Mouse (Mus musculus): ENCODE results near the gene Stx11. TPM values are rescaled to one million over a fixed set of nuclear protein-coding genes. Genes with fewer than 3 reads are reported as not detected.
"Not testable (repeated sequence)": the region's sequence is repeated elsewhere in the genome, so short reads cannot be mapped to it uniquely, and the experiment has no call there.

Gene Stx11
- polyA plus RNA-seq, 1 experiment from 2014 or later = 12.6 TPM

DNA sequence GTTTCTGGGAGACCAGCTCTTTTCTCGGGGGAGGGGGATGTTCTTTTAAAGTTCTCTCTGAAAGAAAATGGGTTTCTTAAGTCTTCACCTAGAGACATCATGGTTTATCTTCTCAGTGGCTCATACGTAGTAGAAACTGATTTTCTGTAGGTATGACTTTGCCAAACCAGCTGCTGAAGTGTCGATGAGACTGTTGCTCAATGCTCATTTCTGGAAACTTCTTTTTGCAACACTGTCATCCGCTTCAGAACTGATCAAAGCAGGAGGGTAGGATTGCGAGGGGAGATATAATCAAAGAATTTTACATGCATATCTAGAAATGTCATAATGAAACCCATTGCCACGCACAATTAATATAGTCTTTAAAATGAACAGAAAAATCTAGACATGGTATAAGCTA lies 10.5 kb upstream of the Stx11 start:
- Histone ChIP-seq H3K9me3 (ENCODE audit: control insufficient read depth, low read length) (no peaks in the 10 kb centered on the region), H3K4me3 (ENCODE audit: low read depth, low read length) (no peak overlapping the region), H3K4me2 (no peak overlapping the region), H3K4me1 (replicated peaks; ENCODE audit: control insufficient read depth, insufficient read depth, low read length) (no peaks in the 10 kb centered on the region), H3K9ac (ENCODE audit: low read depth, low read length) (no peak overlapping the region), H3K27me3 (replicated peaks; ENCODE audit: control insufficient read depth, insufficient read depth, low read length) (no peaks in the 10 kb centered on the region), H3K36me3 (ENCODE audit: control insufficient read depth, insufficient read depth, low read length) (no peaks in the 10 kb centered on the region), H3K27ac (ENCODE audit: low read depth, low read length) (no peak overlapping the region)
- DNase-seq (ENCODE audit: low spot score) (no peak), ATAC-seq (replicated peaks; ENCODE audit: low FRiP score) (no peak)
- 86% methylated on average over 6 of the region's 6 CpGs for WGBS

- no peak for DNase-seq (ENCODE audit: low spot score)
- Histone ChIP-seq H3K27me3 (replicated peaks; ENCODE audit: control insufficient read depth, insufficient read depth, low read length) (no peaks in the 10 kb centered on the region), H3K27ac (ENCODE audit: low read depth, low read length) (no peak overlapping the region), H3K9me3 (ENCODE audit: control insufficient read depth, low read length) (no peaks in the 10 kb centered on the region), H3K9ac (ENCODE audit: low read depth, low read length) (no peak overlapping the region), H3K36me3 (ENCODE audit: control insufficient read depth, insufficient read depth, low read length) (no peaks in the 10 kb centered on the region), H3K4me3 (ENCODE audit: low read depth, low read length) (no peak overlapping the region), H3K4me2 (no peak overlapping the region), H3K4me1 (replicated peaks; ENCODE audit: control insufficient read depth, insufficient read depth, low read length) (peaks cover 16% of the 10 kb centered on the region)
- 73% methylated on average over 5 of the region's 5 CpGs for WGBS
- ATAC-seq (replicated peaks; ENCODE audit: low FRiP score) = no peak
Measured at GRCm38 (mm10) chr10:12965669-12966180, 1.6 kb upstream of the Stx11 start.

GRCm38 (mm10) chr10:12963362-12964147 lies 543 bp downstream of the Stx11 start:
- WGBS = 4% methylated on average over 29 of the region's 29 CpGs
- Histone ChIP-seq H3K9me3 (ENCODE audit: control insufficient read depth, low read length) (peaks cover 3% of the 10 kb centered on the region; the same call in 1 of the 2 replicates), H3K4me2 (peak overlapping the region; percentile 66), H3K9ac (ENCODE audit: low read depth, low read length) (peak overlapping the region; percentile 70), H3K27ac (ENCODE audit: low read depth, low read length) (peak overlapping the region; percentile 57), H3K27me3 (replicated peaks; ENCODE audit: control insufficient read depth, insufficient read depth, low read length) (no peaks in the 10 kb centered on the region), H3K4me3 (ENCODE audit: low read depth, low read length) (peak overlapping the region; percentile 60), H3K36me3 (ENCODE audit: control insufficient read depth, insufficient read depth, low read length) (no peaks in the 10 kb centered on the region), H3K4me1 (replicated peaks; ENCODE audit: control insufficient read depth, insufficient read depth, low read length) (peaks cover 16% of the 10 kb centered on the region)
- peak; percentile 53 for ATAC-seq (replicated peaks; ENCODE audit: low FRiP score)
- DNase-seq (ENCODE audit: low spot score) = no peak

- peaks cover 16% of the 10 kb centered on the region for H3K4me1 ChIP-seq (replicated peaks; ENCODE audit: control insufficient read depth, insufficient read depth, low read length)
- H3K27ac ChIP-seq (ENCODE audit: low read depth, low read length) = no peak overlapping the region; the same call in 1 of the 2 replicates
- DNase-seq (ENCODE audit: low spot score) (no peak), ATAC-seq (replicated peaks; ENCODE audit: low FRiP score) (peak; percentile 77)
- H3K27me3 ChIP-seq (replicated peaks; ENCODE audit: control insufficient read depth, insufficient read depth, low read length) = no peaks in the 10 kb centered on the region
- H3K4me3 ChIP-seq (ENCODE audit: low read depth, low read length) = no peak overlapping the region
- H3K9me3 ChIP-seq (ENCODE audit: control insufficient read depth, low read length) = peaks cover 3% of the 10 kb centered on the region; the same call in 1 of the 2 replicates
- H3K9ac ChIP-seq (ENCODE audit: low read depth, low read length) = peak overlapping the region; percentile 46; the same call in 1 of the 2 replicates
- peak overlapping the region; percentile 66 for H3K4me2 ChIP-seq
- no peaks in the 10 kb centered on the region for H3K36me3 ChIP-seq (ENCODE audit: control insufficient read depth, insufficient read depth, low read length)
Measured at GRCm38 (mm10) chr10:12962238-12962637, 1.9 kb downstream of the Stx11 start.

GRCm38 (mm10) chr10:12961546-12961945 lies 2.6 kb downstream of the Stx11 start:
- no peak overlapping the region for H3K4me3 ChIP-seq (ENCODE audit: low read depth, low read length)
- no peaks in the 10 kb centered on the region for H3K27me3 ChIP-seq (replicated peaks; ENCODE audit: control insufficient read depth, insufficient read depth, low read length)
- peak overlapping the region; percentile 16 for H3K27ac ChIP-seq (ENCODE audit: low read depth, low read length)
- peaks cover 16% of the 10 kb centered on the region for H3K4me1 ChIP-seq (replicated peaks; ENCODE audit: control insufficient read depth, insufficient read depth, low read length)
- peaks cover 3% of the 10 kb centered on the region; the same call in 1 of the 2 replicates for H3K9me3 ChIP-seq (ENCODE audit: control insufficient read depth, low read length)
- ATAC-seq (replicated peaks; ENCODE audit: low FRiP score) = no peak
- WGBS = 60% methylated on average over 8 of the region's 8 CpGs
- no peaks in the 10 kb centered on the region for H3K36me3 ChIP-seq (ENCODE audit: control insufficient read depth, insufficient read depth, low read length)
- no peak for DNase-seq (ENCODE audit: low spot score)
- 0 out of 2 replicates have a peak overlapping the region, but pooled peaks have one; percentile 31 for H3K9ac ChIP-seq (ENCODE audit: low read depth, low read length)
- H3K4me2 ChIP-seq = peak overlapping the region; percentile 66

GRCm38 (mm10) chr10:12957271-12957670 lies 6.8 kb downstream of the Stx11 start:
- ATAC-seq (replicated peaks; ENCODE audit: low FRiP score) = no peak
- H3K9ac ChIP-seq (ENCODE audit: low read depth, low read length) = no peak overlapping the region
- peaks cover 9% of the 10 kb centered on the region for H3K4me1 ChIP-seq (replicated peaks; ENCODE audit: control insufficient read depth, insufficient read depth, low read length)
- H3K27me3 ChIP-seq (replicated peaks; ENCODE audit: control insufficient read depth, insufficient read depth, low read length) = no peaks in the 10 kb centered on the region
- peaks cover 3% of the 10 kb centered on the region; the same call in 1 of the 2 replicates for H3K9me3 ChIP-seq (ENCODE audit: control insufficient read depth, low read length)
- no peak overlapping the region for H3K4me2 ChIP-seq
- no peak for DNase-seq (ENCODE audit: low spot score)
- 68% methylated on average over 4 of the region's 4 CpGs for WGBS
- H3K36me3 ChIP-seq (ENCODE audit: control insufficient read depth, insufficient read depth, low read length) = no peaks in the 10 kb centered on the region
- H3K27ac ChIP-seq (ENCODE audit: low read depth, low read length) = no peak overlapping the region
- no peak overlapping the region for H3K4me3 ChIP-seq (ENCODE audit: low read depth, low read length)

DNA sequence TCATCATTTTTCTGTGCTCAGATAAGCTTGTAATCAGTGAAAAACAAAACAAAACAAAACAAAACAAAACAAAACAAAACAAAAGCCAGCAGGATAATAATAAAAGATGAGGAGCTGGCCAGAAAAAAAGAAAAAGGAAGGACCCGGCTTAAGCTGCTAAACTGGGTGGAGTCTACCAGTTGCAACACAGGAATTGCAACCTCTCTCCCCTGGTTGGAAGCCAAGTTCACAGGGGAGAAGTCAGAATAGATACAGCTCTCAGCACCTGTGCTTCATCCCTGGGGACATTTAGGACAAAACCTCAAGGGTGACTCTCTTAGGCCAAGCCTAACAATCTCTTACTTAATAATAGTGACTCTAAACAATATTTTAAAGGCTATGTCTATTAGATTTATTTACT lies 8.3 kb downstream of the Stx11 start:
- Histone ChIP-seq H3K4me1 (replicated peaks; ENCODE audit: control insufficient read depth, insufficient read depth, low read length) (no peaks in the 10 kb centered on the region; the same call in 1 of the 2 replicates), H3K27ac (ENCODE audit: low read depth, low read length) (no peak overlapping the region), H3K27me3 (replicated peaks; ENCODE audit: control insufficient read depth, insufficient read depth, low read length) (no peaks in the 10 kb centered on the region), H3K9me3 (ENCODE audit: control insufficient read depth, low read length) (peaks cover 3% of the 10 kb centered on the region; the same call in 1 of the 2 replicates), H3K4me3 (ENCODE audit: low read depth, low read length) (no peak overlapping the region), H3K4me2 (no peak overlapping the region), H3K9ac (ENCODE audit: low read depth, low read length) (no peak overlapping the region), H3K36me3 (ENCODE audit: control insufficient read depth, insufficient read depth, low read length) (no peaks in the 10 kb centered on the region)
- ATAC-seq (replicated peaks; ENCODE audit: low FRiP score) (no peak), DNase-seq (ENCODE audit: low spot score) (no peak)
- 29% methylated on average over 1 of the region's 1 CpGs for WGBS

DNA sequence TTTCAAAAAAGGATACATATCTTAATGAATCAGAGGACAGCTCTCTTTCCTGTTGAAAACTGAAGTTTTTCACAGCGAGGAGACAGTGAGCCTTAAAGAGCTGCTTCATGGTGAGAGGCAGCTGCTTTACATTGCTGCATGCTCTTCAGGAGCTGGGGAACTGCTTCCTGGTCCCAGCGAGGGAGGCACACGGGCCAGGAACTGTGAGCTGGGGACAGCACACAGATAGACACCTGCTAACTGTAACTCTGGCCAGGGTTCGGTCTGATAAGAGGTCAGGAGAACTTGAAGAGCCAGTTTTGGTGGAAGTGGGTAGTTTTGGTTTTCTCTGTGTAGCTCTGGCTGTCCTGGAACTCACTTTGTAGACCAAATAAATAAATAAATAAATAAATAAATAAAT lies 12.7 kb downstream of the Stx11 start:
- not testable (repeated sequence) for H3K36me3 ChIP-seq (ENCODE audit: control insufficient read depth, insufficient read depth, low read length); H3K4me1 ChIP-seq (replicated peaks; ENCODE audit: control insufficient read depth, insufficient read depth, low read length); H3K27ac ChIP-seq (ENCODE audit: low read depth, low read length); H3K9me3 ChIP-seq (ENCODE audit: control insufficient read depth, low read length); H3K9ac ChIP-seq (ENCODE audit: low read depth, low read length); H3K4me3 ChIP-seq (ENCODE audit: low read depth, low read length); H3K4me2 ChIP-seq; DNase-seq (ENCODE audit: low spot score); H3K27me3 ChIP-seq (replicated peaks; ENCODE audit: control insufficient read depth, insufficient read depth, low read length)
- ATAC-seq (replicated peaks; ENCODE audit: low FRiP score) = peak; percentile 98
- WGBS = 24% methylated on average over 4 of the region's 4 CpGs

- no peaks in the 10 kb centered on the region for H3K36me3 ChIP-seq (ENCODE audit: control insufficient read depth, insufficient read depth, low read length)
- H3K4me2 ChIP-seq = no peak overlapping the region
- no peak overlapping the region for H3K4me3 ChIP-seq (ENCODE audit: low read depth, low read length)
- WGBS = 65% methylated on average over 7 of the region's 7 CpGs
- H3K4me1 ChIP-seq (replicated peaks; ENCODE audit: control insufficient read depth, insufficient read depth, low read length) = no peaks in the 10 kb centered on the region; the same call in 1 of the 2 replicates
- H3K9me3 ChIP-seq (ENCODE audit: control insufficient read depth, low read length) = no peaks in the 10 kb centered on the region
- H3K9ac ChIP-seq (ENCODE audit: low read depth, low read length) = no peak overlapping the region
- DNase-seq (ENCODE audit: low spot score) (no peak), ATAC-seq (replicated peaks; ENCODE audit: low FRiP score) (no peak; the same call in 1 of the 2 replicates)
- no peak overlapping the region for H3K27ac ChIP-seq (ENCODE audit: low read depth, low read length)
- no peaks in the 10 kb centered on the region for H3K27me3 ChIP-seq (replicated peaks; ENCODE audit: control insufficient read depth, insufficient read depth, low read length)
Measured at GRCm38 (mm10) chr10:12949299-12949698, 14.8 kb downstream of the Stx11 start.

Data from liver, embryonic 11.5 days (tissue).